Mouse (Mus musculus) ovary, adult 18-20 months (tissue): ENCODE results near the gene Aurkaip1.
A peak's percentile ranks its signal among the peaks of the same experiment; 100 is the strongest.
"Not testable (repeated sequence)": the region's sequence is repeated elsewhere in the genome, so short reads cannot be mapped to it uniquely, and the experiment has no call there.

Experiments
- DNase-seq: peaks from one replicate; pipeline ENCODE4 v3.0.0; 2022; ENCODE audit warnings: low spot score, mixed read lengths

The Aurkaip1 gene

GRCm38 (mm10) chr4:155831205-155831766 lies at the start of gene Aurkaip1:
Gene Aurkaip1 (plus strand): TSS chr4:155831272.
- peak; percentile 91 for DNase-seq

GRCm38 (mm10) chr4:155783486-155784080 lies 47.5 kb upstream of the Aurkaip1 start:
- no peak for DNase-seq

GRCm38 (mm10) chr4:155784081-155784701 lies 46.9 kb upstream of the Aurkaip1 start:
- DNase-seq: peak; percentile 77

GRCm38 (mm10) chr4:155785246-155785645 lies 45.8 kb upstream of the Aurkaip1 start:
- no peak for DNase-seq

GRCm38 (mm10) chr4:155785819-155786218 lies 45.3 kb upstream of the Aurkaip1 start, which contains the start of gene Tmem88b:
Gene Tmem88b (minus strand): TSS chr4:155785874.
- no peak for DNase-seq

GRCm38 (mm10) chr4:155788300-155788699 lies 42.8 kb upstream of the Aurkaip1 start:
- no peak for DNase-seq

- DNase-seq: not testable (repeated sequence)
These were observed 42.2 kb upstream of the Aurkaip1 start for GRCm38 (mm10) chr4:155788833-155789232.

- DNase-seq: no peak
These were observed 41.0 kb upstream of the Aurkaip1 start, which contains the start of gene Ankrd65 for GRCm38 (mm10) chr4:155790021-155790489. Gene Ankrd65 (plus strand): TSS chr4:155790439.

- no peak for DNase-seq
These were observed 40.4 kb upstream of the Aurkaip1 start for GRCm38 (mm10) chr4:155790650-155791161.

GRCm38 (mm10) chr4:155791240-155791933 lies 39.7 kb upstream of the Aurkaip1 start:
- DNase-seq: no peak

GRCm38 (mm10) chr4:155793730-155794129 lies 37.3 kb upstream of the Aurkaip1 start:
- no peak for DNase-seq

- DNase-seq: no peak
These were observed 29.0 kb upstream of the Aurkaip1 start for GRCm38 (mm10) chr4:155802075-155802474.

GRCm38 (mm10) chr4:155802741-155803339 lies 28.2 kb upstream of the Aurkaip1 start, which contains the start of gene Mrpl20:
Gene Mrpl20 (plus strand): TSS chr4:155802878.
- DNase-seq: no peak

GRCm38 (mm10) chr4:155803340-155804041 lies 27.6 kb upstream of the Aurkaip1 start:
- DNase-seq: peak; percentile 90

GRCm38 (mm10) chr4:155807841-155808240 lies 23.2 kb upstream of the Aurkaip1 start:
- no peak for DNase-seq

- peak; percentile 93 for DNase-seq
These were observed 19.0 kb upstream of the Aurkaip1 start, which contains the start of gene Ccnl2 for GRCm38 (mm10) chr4:155811929-155812664. Gene Ccnl2 (plus strand): TSS chr4:155812489.

- DNase-seq: no peak
These were observed 18.3 kb upstream of the Aurkaip1 start for GRCm38 (mm10) chr4:155812665-155813181.

GRCm38 (mm10) chr4:155817533-155817932 lies 13.5 kb upstream of the Aurkaip1 start:
- no peak for DNase-seq

GRCm38 (mm10) chr4:155821025-155821424 lies 10.0 kb upstream of the Aurkaip1 start:
- DNase-seq: no peak

GRCm38 (mm10) chr4:155823443-155823842 lies 7.6 kb upstream of the Aurkaip1 start:
- DNase-seq: no peak
